Mouse (Mus musculus) left cerebral cortex, adult 8-10 months (tissue): ENCODE data around the gene Slc9a9. TPM values are rescaled to one million over a fixed set of nuclear protein-coding genes. Genes with fewer than 3 reads are reported as not detected.

ENCODE experiments used
- DNase-seq, 2 experiments: peaks; one replicate each; pipeline ENCODE4 v3.0.0; 2022; ENCODE audit warnings: low spot score in 2 of 2
- total RNA-seq, 4 experiments: library from RNA; stranded (reverse); gene quantifications; 2 replicates each; pipeline ENCODE4 v1.2.4; 2022

Slc9a9 gene
- total RNA-seq, 4 experiments from 2014 or later, result 20.8 to 27.9 (median 24.4) TPM

DNA sequence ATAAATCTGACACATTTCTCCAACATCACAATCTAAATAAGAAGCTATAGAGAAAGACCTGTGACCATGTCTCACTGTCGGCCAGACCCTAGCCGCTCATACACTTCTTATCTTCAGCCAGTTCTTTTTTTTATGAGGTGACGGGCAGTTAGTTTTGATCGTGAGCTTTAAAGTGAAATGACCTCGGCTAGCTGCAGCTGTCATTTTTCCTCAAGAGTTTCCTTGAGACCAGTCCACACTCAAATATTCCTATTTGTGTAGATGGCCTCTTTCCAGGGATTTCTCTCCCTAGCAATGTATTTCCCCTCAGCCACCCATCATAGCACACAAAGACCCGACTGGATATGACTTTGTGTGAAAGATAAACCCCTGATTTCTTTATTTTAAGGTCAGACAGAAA lies 521.7 kb downstream of the Slc9a9 start:
- DNase-seq, result no peak

DNA sequence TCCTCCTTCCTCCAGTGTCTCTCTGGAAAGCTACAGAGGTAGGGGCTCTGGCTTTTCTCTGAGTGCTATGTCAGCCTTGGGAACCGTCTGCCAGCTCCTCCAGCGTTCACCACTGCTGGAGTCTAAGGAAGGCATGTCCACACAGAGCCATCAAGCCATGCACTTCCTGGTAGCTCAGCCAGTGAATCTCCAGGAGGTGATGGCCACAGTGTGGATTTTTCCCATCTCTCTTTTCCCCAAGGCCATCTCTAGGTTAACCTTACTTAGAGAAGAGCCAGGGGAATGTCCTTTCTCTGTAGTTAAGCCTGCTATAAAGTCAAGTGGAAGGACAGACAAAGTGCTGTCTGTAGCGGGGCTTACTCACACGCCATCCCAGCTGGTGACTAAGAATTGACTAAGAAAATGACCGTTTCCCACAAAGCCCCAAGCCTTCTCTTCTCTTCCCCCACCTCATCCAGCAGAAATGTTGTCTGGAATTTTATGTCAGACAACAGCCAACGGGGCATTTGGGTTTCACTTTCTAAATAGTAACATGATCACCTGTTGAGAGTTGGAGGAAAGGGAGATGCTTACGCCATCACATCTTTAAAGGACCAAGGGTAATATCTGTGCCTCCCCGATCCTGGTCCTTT lies 523.3 kb downstream of the Slc9a9 start:
- no peak for DNase-seq

DNA sequence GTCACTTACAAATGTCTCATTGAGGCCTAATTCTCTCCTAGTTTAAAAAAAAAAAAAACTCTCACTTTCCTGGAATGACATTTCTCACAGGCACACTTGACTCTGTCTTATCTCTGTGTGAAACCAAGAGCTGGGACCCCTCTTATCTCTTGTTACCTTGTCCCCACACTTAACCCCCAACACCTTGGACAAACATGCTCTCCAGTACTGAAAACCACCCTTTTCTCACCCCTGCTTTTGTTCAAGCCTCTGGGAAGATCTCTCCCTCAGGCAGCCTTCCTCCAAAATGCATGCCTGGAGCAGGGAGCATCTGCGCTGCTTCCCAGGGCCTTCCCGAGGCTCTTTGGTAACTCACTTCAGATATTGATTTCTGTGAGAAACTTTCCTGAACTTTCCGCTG lies 524.0 kb downstream of the Slc9a9 start:
- no peak for DNase-seq

DNA sequence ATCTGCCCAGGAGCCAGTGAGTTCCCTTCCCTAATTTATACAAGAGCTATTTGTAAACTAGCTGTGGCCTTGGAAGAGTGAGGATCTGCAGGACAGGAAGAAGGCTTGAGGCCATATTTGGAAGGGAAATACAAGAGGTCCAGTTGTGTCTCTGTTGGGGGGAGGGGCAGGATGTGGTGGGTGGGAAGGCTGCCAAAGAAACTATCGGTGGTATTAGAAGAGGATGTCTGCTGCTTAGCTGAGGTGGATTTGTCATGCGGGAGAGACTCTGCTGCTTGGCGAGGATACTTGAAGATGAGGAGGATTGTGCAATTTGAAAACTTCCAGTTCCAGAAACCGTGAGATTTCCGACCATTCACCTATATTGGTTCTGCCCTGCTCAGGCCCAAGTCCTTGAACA lies 524.4 kb downstream of the Slc9a9 start:
- no peak for DNase-seq

DNA sequence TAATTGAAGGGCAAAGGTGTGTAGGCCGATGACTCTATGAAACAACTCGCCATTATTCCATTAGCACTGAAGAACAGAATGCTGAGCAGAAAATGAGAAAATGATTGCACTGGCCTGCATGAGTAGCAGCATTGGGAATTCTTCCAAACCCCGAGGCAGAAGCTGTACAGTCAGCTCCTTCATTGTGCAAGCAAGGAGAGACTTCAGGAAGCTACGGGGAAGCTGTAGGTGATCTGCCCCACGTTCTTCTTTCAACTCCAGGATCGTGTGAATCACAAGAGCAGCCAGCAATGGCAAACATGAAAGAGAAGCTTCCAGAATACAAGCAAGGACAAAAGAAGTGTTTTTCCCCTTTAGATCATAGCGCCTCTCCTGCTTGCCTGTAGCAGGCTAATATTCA lies 538.0 kb downstream of the Slc9a9 start:
- no peak for DNase-seq

DNA sequence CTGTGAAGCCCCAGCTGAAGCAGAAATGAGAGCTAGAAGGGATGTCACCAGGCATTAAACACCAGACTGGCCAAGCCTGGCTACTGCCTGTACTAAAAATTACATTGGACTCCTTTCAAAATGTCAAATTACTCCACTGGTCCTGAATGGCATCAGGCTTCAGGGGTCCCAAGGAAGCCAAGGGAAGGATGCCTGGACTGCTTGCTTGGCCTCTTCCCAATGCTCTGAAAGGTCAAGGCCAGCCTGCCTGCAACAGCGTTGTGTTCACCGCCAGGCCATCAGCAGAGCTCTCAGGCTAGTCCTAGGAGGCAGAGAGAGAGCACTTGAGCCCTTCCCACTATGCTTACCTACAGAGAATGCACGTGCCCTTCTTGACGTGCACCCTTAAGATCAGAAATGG lies 539.0 kb downstream of the Slc9a9 start:
- DNase-seq, result no peak

DNA sequence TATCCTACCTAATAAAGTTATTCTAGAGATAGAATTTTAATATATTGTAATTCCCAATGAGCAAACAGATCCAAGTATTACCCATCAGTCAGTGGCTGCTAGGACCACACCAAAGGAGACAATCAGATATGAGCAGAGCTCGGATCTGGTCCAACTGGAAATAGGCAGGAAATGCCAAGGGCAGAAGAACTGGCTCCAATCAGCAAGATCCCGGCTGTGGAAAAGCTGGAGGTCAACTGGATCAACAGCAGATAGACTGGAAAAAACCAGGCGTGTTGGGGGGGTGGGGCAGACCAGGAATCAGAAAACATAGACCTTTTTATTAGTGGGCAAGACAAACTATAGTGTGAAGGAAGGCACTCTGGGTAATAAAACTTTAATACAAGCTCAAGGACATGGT lies 550.3 kb downstream of the Slc9a9 start:
- no peak for DNase-seq

DNA sequence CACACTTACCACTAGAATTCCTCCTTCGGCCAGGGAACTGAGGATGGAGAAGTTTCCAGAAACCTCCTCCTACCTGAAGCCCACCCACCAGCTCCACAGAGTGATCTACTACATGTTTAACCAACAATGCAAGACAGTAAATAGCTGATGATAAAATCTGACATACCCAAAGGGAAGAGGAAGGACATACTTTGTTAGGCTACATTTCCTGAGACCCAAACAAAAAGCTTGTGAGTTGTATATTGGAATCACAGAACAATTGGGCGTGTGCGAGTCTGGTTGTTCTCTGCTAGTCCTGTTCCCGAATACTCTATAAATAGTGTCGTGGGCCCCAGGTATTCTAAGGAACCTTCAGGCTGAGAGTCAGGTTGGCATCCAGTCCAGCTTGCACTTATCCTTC lies 551.6 kb downstream of the Slc9a9 start:
- DNase-seq, result no peak

DNA sequence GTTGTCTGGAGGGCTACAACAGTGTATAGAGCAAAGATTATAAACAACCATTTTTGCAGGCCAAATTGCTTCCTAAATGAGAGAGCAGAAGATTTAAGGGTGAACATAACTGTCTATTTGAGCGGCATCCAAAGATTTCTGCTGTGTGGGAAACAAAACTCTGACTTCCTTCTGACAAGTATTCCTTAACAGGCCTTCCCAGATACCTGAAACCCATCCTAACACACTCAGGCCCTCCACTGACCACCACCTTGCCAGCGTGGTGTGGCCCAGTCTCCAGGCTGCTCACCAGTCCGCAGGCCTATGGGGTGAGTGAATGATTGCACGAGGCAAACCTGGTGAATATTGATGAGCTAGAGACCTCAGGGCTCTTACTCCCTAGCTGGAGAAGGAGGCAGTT lies 557.3 kb downstream of the Slc9a9 start:
- no peak for DNase-seq

DNA sequence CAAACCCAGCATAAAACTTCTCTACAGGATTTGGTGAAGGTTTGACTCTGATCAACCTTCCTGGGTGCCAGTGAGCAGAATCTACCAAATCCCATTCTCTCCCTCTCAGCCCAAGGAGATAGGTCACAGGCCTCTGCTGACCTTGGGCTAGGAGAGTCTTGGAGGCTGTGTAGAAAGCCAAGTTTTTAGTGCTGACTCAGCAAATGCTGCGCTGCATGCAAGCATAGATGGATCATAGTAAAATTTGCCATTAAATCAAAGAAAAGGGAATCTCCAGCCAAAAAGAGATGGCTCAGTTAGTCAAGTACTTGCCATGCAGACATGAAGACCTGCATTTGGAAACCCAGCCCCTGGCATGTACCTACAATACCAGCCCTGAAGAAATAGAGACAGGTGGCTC lies 558.4 kb downstream of the Slc9a9 start:
- no peak for DNase-seq

DNA sequence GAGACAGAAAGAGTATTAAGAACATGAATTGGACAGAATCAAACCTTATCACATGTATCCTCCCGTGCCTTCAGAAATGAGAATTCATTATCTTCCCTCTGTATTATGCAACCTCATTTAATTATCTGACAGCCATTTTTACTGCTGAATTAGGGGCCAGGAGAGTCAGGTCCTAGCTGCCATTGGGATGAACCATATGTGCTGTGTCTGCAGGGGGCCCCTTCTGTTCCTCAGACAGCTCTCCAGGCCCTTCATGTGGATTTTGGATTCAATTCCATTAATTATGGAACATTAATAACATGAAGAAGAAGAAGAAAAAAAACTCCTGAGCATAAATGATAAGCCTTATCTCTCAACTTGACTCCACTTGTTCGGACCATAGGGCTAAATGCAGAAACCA lies 559.4 kb downstream of the Slc9a9 start:
- DNase-seq, result no peak

DNA sequence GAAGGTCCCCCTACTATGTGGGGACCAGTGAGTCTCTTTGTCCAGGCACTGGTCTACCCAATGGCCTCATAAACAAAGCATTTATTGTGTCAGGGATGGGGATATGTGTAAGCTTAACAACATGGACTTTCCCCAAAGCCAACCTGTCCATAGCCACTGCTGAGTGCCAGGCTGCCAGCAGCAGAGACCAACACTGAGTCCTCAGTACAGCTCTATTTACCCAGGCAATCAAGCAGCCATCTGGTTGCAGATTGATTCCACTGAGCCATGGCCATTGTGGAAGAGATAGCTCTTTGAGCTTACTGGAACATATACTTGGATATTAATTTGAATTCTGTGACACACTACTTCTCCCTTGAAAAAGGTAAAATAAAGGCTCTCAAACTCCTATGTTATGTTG lies 570.2 kb downstream of the Slc9a9 start:
- no peak for DNase-seq

DNA sequence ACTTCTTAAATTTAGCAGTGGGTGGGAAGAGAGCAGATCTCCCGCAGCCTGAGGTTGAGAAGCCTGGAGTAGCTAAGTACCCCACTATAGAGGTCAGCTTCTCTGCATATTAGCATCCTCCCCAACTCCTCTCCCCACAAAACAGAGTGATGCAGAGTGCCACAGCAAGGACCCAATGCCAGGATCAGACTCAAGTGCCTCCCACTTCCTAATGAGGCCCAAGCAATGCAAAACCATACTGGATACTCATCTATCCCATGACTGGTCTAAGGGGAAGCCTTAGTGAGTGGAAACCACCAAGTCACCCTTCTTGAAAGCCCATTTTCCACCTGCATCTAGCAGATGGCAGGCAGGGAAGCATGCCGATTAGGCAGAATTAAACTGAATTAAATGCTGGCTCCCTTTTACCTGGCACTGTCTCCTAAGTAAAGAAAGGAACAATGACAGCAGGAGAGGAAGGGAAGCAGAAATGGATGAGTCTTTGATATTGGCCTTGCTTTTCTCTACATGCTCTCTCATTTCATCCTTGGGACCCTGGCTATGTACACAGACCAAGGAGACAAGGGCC lies 573.0 kb downstream of the Slc9a9 start:
- DNase-seq, result no peak

DNA sequence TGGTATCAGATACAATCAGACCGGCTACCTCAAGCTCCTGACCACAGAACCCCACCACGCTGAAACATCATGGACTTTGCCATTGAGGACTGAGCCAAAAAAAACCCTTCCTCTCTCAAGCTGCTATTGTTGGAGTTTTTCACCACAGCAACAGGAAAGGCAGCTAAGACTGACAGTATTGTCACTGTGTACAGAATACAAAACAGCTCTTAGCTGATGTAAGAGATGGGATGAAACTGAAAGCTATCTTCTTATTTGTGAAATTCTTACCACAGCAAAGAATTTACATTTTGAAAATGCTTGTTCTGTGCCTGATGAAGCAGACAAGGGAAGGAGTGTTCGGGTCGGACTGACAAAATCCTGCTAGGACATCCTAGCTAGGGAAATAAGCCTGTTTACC lies 584.5 kb downstream of the Slc9a9 start:
- DNase-seq, result no peak

DNA sequence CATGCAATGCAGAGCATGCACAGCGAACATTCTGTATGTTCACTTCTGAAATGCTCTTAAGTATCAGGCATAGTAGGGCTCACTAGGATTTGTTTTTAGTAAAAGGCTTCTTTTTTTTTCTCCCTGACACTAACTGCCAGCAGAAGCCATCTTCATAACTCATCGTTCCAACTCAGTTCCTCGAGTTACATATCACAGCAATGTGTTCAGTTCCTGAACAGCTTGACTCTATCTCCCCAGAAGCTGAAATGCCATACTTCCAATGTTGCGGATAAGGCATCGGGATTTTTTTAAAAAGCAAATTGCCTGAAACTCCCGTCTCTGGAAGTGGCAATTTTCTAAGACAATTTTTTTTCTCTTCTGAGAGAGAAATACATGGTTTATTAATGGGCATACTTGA lies 586.1 kb downstream of the Slc9a9 start:
- DNase-seq, result no peak

DNA sequence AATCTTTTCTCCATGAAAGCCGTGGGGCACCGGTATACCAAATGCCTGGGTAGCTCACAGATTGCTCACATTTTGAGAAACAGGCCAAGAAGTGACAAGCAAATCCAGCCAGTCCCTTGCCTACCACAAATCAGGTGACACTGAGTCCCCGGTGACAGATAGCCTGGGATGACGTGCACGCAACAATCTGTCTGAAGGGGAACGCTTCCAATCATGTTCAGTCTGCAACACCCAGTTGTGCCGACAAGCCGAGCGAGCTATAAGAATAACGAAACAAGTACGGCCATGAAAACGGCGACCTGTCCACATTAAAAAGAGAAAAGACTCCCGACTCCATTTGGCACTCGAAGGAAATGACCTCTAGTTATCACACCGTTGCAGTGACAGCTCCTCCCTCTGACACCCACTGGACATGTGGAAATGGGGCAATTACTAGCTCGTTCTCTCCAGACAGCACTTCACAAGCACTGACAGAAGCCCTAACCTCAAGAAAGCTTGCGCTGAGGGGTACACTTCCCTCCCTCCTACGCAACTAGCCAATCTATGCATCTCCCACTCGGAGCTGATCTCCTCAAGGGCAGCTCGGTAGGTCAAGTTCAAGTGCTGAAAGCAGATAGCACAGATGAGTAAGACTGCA lies 587.1 kb downstream of the Slc9a9 start:
- no peak for DNase-seq

DNA sequence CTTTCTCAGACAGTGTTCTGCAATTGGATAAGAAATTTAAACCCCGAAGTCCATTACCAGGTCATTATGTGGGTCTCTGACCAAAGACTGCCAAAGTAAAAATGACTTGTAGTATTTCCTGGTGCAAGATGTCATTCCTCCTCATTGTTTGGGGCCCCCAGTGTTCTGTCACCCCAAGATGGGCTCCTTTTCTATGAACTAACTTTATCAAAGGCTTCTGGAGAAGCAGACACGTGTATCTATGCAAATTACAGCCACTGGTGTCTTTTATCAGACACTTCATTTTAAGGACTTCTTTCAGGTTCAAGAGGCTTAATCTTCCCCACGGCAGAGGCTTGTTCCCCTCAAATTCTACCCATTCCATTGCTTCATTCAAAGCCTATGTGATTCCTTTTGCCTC lies 593.1 kb downstream of the Slc9a9 start:
- no peak for DNase-seq

DNA sequence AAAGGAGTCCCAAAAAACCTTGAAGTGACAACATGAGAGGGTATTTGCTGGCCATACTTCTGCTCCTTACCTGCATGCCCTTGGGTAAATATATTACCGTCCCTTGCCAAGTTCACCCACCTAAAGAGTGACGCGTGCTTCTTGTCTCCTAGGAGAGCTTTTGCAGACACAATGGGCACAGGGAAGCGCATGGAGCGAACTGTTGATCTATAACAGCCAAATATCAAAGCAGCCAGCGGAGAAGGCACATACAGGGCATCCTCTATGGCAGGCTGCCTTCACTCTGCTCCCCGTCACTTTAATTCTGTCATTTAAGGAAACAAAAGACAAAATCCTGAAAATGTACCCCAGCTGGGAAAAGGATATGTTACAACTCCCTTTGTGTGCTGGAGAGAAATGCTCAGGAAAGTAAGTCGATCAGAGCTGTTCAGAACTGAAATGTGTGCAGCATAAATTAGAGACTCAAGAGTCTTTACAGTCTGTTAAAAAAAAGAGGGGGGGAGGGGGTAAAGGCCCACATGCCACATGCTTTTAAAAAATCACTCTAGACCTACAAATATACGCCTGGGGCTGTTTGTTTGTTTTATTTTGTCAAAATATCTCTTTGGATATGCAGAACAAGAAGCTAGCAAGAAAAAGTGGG lies 594.3 kb downstream of the Slc9a9 start:
- DNase-seq, result no peak

DNA sequence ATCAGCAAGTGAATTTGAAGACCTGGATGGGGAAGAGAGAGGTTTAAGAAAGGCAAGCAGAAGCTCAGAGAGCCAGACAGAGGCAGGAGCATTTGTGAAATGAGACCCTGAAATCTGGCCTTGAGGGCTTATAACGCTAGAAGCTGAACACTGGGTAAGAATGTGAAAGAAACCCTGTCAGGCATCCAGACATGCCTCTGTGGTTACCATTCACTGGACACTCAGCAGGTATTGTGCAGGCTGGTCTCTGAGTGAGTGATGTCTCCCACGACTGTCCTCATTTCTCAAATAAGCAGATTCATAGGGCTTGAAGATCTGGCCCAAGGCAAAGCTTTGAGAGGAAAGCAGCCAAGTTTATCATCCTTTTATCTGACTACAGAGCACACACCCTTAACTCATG lies 596.5 kb downstream of the Slc9a9 start:
- DNase-seq, result no peak

DNA sequence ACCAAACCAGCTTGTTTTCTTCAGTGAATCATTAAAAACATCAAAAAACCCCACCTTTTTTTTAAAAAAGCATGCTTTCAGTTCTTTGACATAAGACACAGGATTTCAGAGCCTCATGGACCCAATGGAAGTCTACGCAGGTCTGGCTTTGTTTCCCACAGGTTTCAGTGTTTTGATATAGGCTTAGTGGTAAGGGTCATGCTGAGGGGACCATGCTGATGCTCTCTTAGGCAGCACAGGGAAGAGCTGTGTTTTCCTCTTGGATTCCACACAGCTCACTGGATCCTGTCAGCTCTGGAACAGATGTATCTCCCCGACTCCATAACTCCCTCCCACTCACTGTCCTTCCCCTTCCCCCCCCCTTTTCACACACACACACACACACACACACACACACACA lies 597.2 kb downstream of the Slc9a9 start:
- no peak for DNase-seq

DNA sequence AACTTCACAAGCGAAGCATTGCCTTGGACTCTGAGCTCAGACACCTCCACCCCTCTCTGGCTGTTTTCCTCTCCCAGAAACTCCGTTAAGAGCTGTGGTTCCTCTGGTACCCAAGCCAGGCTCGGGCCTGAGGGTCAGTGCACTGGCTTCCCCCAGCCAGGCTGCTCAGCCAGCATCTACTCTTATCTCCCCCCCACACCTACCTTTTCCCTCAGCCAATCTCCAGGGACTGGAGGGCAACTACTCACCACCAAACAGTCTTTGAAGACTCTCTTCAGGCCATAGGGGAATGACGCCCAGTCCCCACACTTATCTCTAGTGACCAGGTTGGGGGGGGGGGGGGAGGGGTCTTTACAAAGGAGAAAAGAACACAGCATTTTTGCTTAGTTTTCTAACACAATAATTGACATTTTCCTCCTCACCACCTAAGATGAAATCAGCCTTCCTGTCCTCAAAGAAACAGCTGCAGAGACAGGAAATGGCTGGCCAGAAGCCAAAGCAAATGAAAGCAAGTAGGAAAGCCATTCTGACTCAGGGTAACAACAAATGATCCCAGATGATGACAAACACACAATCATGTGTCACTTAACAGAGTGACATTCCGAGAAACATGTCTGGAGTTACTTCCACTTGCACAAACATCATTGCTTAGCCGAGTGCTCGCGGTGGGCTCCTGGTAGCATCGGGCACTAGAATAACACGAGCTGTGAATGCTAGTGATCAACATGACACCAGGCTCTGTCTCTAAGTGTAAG lies 610.1 kb downstream of the Slc9a9 start:
- DNase-seq, result no peak
